Comparison of ENCODE assay signal across 31 mouse cellular contexts in genomic region chr15:41991816-41992215, GRCm38 (mm10).
A peak's percentile ranks its signal among the peaks of the same experiment; 100 is the strongest.
DNase-seq lines count a peak whose midpoint lies in the region; ATAC-seq and TF ChIP-seq lines count a peak whose summit lies in the region.
"Had no signal": no experiment of that assay in that cellular context is flagged by ENCODE, and none has a peak within 500 bp of the region (broad histone marks: within the 10 kb centered on the region; RNA-seq: fewer than 3 reads in every experiment).

No protein-coding gene starts in this region.

- peak; percentile 29 for TF ChIP-seq CTCF in intestine, postnatal 0 days (IDR thresholded peaks at IDR 0.05; ENCODE audit: low read depth)
- peak; percentile 33; the same call in 1 of the 2 replicates for TF ChIP-seq CTCF in stomach, postnatal 0 days (IDR thresholded peaks at IDR 0.05; ENCODE audit: low read depth)

- H3K27ac ChIP-seq in intestine, postnatal 0 days (ENCODE audit: low read depth, low read length): no peak overlapping the region
- no peak overlapping the region for H3K27ac ChIP-seq in intestine, embryonic 15.5 days
- H3K27ac ChIP-seq in midbrain, embryonic 11.5 days (ENCODE audit: low read depth, low read length): no peak overlapping the region
- H3K27ac ChIP-seq in midbrain, embryonic 13.5 days: no peak overlapping the region
- H3K27ac ChIP-seq in stomach, postnatal 0 days (replicated peaks): no peak overlapping the region
- H3K27ac ChIP-seq: embryonic facial prominence, embryonic 13.5 days; hindbrain, embryonic 13.5 days; kidney, embryonic 15.5 days; liver, embryonic 13.5 days; lung, embryonic 15.5 days; midbrain, embryonic 15.5 days had no signal

- no peaks in the 10 kb centered on the region for H3K4me1 ChIP-seq in intestine, postnatal 0 days (replicated peaks; ENCODE audit: control insufficient read depth, insufficient read depth, low read length)
- no peaks in the 10 kb centered on the region for H3K4me1 ChIP-seq in intestine, embryonic 15.5 days (replicated peaks)
- no peaks in the 10 kb centered on the region for H3K4me1 ChIP-seq in midbrain, embryonic 11.5 days (ENCODE audit: control insufficient read depth, insufficient read depth, low read length)
- H3K4me1 ChIP-seq in midbrain, embryonic 13.5 days (replicated peaks): no peaks in the 10 kb centered on the region
- no peaks in the 10 kb centered on the region for H3K4me1 ChIP-seq in stomach, postnatal 0 days (replicated peaks; ENCODE audit: control insufficient read depth, insufficient read depth)
- H3K4me1 ChIP-seq: hindbrain, embryonic 13.5 days; liver, embryonic 13.5 days; lung, embryonic 15.5 days; megakaryocyte, embryonic 14.5 days; midbrain, embryonic 15.5 days had no signal

- H3K27me3 ChIP-seq in intestine, postnatal 0 days (replicated peaks; ENCODE audit: control insufficient read depth, insufficient read depth, low read length): no peaks in the 10 kb centered on the region
- H3K27me3 ChIP-seq in intestine, embryonic 15.5 days (replicated peaks): no peaks in the 10 kb centered on the region
- H3K27me3 ChIP-seq in midbrain, embryonic 11.5 days (ENCODE audit: control insufficient read depth, insufficient read depth, low read length): no peaks in the 10 kb centered on the region
- no peaks in the 10 kb centered on the region for H3K27me3 ChIP-seq in midbrain, embryonic 13.5 days
- no peaks in the 10 kb centered on the region for H3K27me3 ChIP-seq in stomach, postnatal 0 days (ENCODE audit: control insufficient read depth, insufficient read depth, low read length)
- H3K27me3 ChIP-seq: embryonic facial prominence, embryonic 13.5 days; hindbrain, embryonic 13.5 days; kidney, embryonic 15.5 days; liver, embryonic 13.5 days; lung, embryonic 15.5 days; megakaryocyte, embryonic 14.5 days; midbrain, embryonic 15.5 days had no signal

- H3K9me3 ChIP-seq in intestine, postnatal 0 days (ENCODE audit: control insufficient read depth): no peaks in the 10 kb centered on the region
- no peaks in the 10 kb centered on the region for H3K9me3 ChIP-seq in intestine, embryonic 15.5 days
- no peaks in the 10 kb centered on the region for H3K9me3 ChIP-seq in midbrain, embryonic 11.5 days (ENCODE audit: control insufficient read depth, low read length)
- no peaks in the 10 kb centered on the region for H3K9me3 ChIP-seq in midbrain, embryonic 13.5 days
- no peaks in the 10 kb centered on the region for H3K9me3 ChIP-seq in stomach, postnatal 0 days (ENCODE audit: control insufficient read depth, low read length)
- H3K9me3 ChIP-seq: embryonic facial prominence, embryonic 13.5 days; hindbrain, embryonic 13.5 days; kidney, embryonic 15.5 days; liver, embryonic 13.5 days; lung, embryonic 15.5 days; megakaryocyte, embryonic 14.5 days; midbrain, embryonic 15.5 days had no signal

- H3K9ac ChIP-seq in intestine, postnatal 0 days (ENCODE audit: low read depth, low read length): no peak overlapping the region
- H3K9ac ChIP-seq in intestine, embryonic 15.5 days: no peak overlapping the region
- H3K9ac ChIP-seq in midbrain, embryonic 11.5 days (ENCODE audit: low read length): no peak overlapping the region
- H3K9ac ChIP-seq in midbrain, embryonic 13.5 days (replicated peaks): no peak overlapping the region
- no peak overlapping the region for H3K9ac ChIP-seq in stomach, postnatal 0 days (ENCODE audit: low read length)
- H3K9ac ChIP-seq: embryonic facial prominence, embryonic 13.5 days; hindbrain, embryonic 13.5 days; kidney, embryonic 15.5 days; liver, embryonic 13.5 days; lung, embryonic 15.5 days; midbrain, embryonic 15.5 days had no signal

- TF ChIP-seq EP300 in stomach, postnatal 0 days (optimal IDR thresholded peaks at IDR 0.05): no peak

- no peak for ATAC-seq in intestine, postnatal 0 days
- ATAC-seq in intestine, embryonic 15.5 days: no peak
- ATAC-seq in midbrain, embryonic 11.5 days (ENCODE audit: low FRiP score): no peak
- ATAC-seq in midbrain, embryonic 13.5 days: no peak
- ATAC-seq in stomach, postnatal 0 days (ENCODE audit: low FRiP score, low TSS enrichment): no peak
- ATAC-seq: CD4-positive, CD25-positive, alpha-beta regulatory T cell, adult 4 months; midbrain, embryonic 15.5 days had no signal

- H3K36me3 ChIP-seq in intestine, postnatal 0 days (ENCODE audit: control insufficient read depth, insufficient read depth): no peaks in the 10 kb centered on the region
- H3K36me3 ChIP-seq in intestine, embryonic 15.5 days: no peaks in the 10 kb centered on the region
- no peaks in the 10 kb centered on the region for H3K36me3 ChIP-seq in midbrain, embryonic 11.5 days (ENCODE audit: control insufficient read depth, insufficient read depth, low read length)
- no peaks in the 10 kb centered on the region for H3K36me3 ChIP-seq in midbrain, embryonic 13.5 days
- H3K36me3 ChIP-seq in stomach, postnatal 0 days (ENCODE audit: control insufficient read depth, insufficient read depth, low read length): no peaks in the 10 kb centered on the region
- H3K36me3 ChIP-seq: embryonic facial prominence, embryonic 13.5 days; hindbrain, embryonic 13.5 days; kidney, embryonic 15.5 days; liver, embryonic 13.5 days; lung, embryonic 15.5 days; midbrain, embryonic 15.5 days had no signal

- DNase-seq in midbrain, embryonic 11.5 days (ENCODE audit: low spot score, missing footprints): peak; percentile 79
- DNase-seq in MEL-GATA-1-ER (ENCODE audit: extremely low read depth, low read depth) (peak; percentile 17), MN1 (ENCODE audit: low spot score) (no peak)
- DNase-seq in stomach, postnatal 0 days (ENCODE audit: low spot score): no peak
- no peak for DNase-seq in spleen, adult 18-20 months
- DNase-seq: adrenal gland, postnatal 25 days; cerebellum, adult 18-20 months; cerebellum, postnatal 10 days; gastrocnemius, postnatal 14 days; heart, adult 11 months; heart, postnatal 4 days; kidney, adult 18-20 months; kidney, postnatal 4 days; layer of hippocampus, postnatal 36 days; left cerebral cortex, postnatal 4 days; liver, embryonic 13.5 days; lung, postnatal 4 days; right cerebral cortex, postnatal 25 days; thymus, adult 18-20 months; thymus, postnatal 36 days had no signal

- no peak overlapping the region for H3K4me2 ChIP-seq in intestine, postnatal 0 days (replicated peaks; ENCODE audit: low read depth)
- H3K4me2 ChIP-seq in intestine, embryonic 15.5 days (replicated peaks): no peak overlapping the region
- H3K4me2 ChIP-seq in midbrain, embryonic 11.5 days: no peak overlapping the region
- H3K4me2 ChIP-seq in midbrain, embryonic 13.5 days (replicated peaks): no peak overlapping the region
- H3K4me2 ChIP-seq in stomach, postnatal 0 days (replicated peaks; ENCODE audit: low read depth): no peak overlapping the region
- H3K4me2 ChIP-seq: embryonic facial prominence, embryonic 13.5 days; heart, embryonic 11.5 days; hindbrain, embryonic 13.5 days; kidney, embryonic 15.5 days; liver, embryonic 13.5 days; lung, embryonic 15.5 days; midbrain, embryonic 15.5 days had no signal

- no peak overlapping the region for H3K4me3 ChIP-seq in intestine, postnatal 0 days (ENCODE audit: low read depth, low read length)
- no peak overlapping the region for H3K4me3 ChIP-seq in intestine, embryonic 15.5 days (replicated peaks)
- no peak overlapping the region for H3K4me3 ChIP-seq in midbrain, embryonic 11.5 days (ENCODE audit: low read depth, low read length)
- H3K4me3 ChIP-seq in midbrain, embryonic 13.5 days (replicated peaks): no peak overlapping the region
- no peak overlapping the region for H3K4me3 ChIP-seq in stomach, postnatal 0 days (ENCODE audit: low read depth, low read length)
- H3K4me3 ChIP-seq: embryonic facial prominence, embryonic 13.5 days; hindbrain, embryonic 13.5 days; kidney, embryonic 15.5 days; liver, embryonic 13.5 days; lung, embryonic 15.5 days; megakaryocyte, embryonic 14.5 days; midbrain, embryonic 15.5 days had no signal

Comparison
In these comparisons a context has a peak if more than half of its experiments do, and no peak if none do; other contexts are left out.
1. DNase-seq: peak in midbrain, embryonic 11.5 days (single experiment) and MEL-GATA-1-ER (single experiment); none in stomach, postnatal 0 days (single experiment), spleen, adult 18-20 months (0 of 2) and MN1 (single experiment).